Mouse (Mus musculus) ES-Bruce4 (cell line): ENCODE measurements around the gene Dnajc22.

Experiments
- CTCF ChIP-seq: IDR thresholded peaks from one replicate; pipeline ENCODE4 v1.8.1; 2011; ENCODE audit warnings: low read depth, low read length
- EP300 ChIP-seq: IDR thresholded peaks from 2 replicates; pipeline ENCODE4 v1.6.1; 2011; ENCODE audit warnings: low read depth, low read length; ENCODE audit not compliant: insufficient read depth

DNA sequence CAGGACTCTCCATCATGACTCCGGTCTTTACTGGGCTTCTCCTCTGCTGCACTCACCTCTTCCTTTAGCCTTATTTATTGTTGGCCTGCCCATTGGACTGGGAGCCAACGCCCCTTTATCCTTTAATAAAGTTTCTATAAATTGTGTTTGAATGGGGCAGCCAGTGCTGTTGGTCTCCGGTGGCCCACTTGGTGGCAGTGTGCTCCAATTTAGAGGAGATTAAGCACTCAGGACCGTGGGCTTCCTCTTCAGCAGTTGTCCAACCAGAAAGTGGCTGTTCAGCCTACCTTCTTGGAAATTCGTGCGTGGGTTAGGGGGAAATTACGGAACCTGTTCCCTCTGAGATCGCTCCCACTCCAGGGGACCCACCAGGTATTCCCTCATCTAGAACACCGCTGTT is 9.7 kb upstream of the Dnajc22 start:
- peak; percentile 72 for TF ChIP-seq CTCF
- no peak for TF ChIP-seq EP300
